ENCODE assay signal across 11 mouse cellular contexts in the genomic region with DNA sequence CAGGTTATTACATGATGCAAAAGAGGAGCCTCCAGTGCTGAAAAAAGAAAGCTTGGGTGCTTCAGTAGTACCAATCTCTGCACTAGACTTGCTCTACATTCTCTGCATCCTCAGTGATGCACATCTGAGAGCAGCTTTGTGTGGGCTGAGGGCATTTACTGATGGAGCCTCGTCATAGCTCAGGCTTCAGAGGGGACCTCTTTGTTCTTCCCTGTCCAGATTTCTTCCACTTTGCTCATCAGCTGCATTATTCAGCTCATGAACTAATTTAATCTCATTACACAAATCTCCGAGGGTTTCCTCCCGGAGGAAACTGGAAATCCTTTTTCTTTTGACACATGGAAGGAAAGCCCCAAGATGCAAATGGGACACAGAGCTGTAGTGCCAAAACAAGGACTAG. TPM values are rescaled to one million over a fixed set of nuclear protein-coding genes. Genes with fewer than 3 reads are reported as not detected.
"Had no signal": no experiment of that assay in that cellular context is flagged by ENCODE, and none has a peak within 500 bp of the region (broad histone marks: within the 10 kb centered on the region; RNA-seq: fewer than 3 reads in every experiment).

No protein-coding gene starts in this region.

- DNase-seq: kidney, adult 8-10 months; kidney, postnatal 25 days; layer of hippocampus, adult 9-11 months; layer of hippocampus, postnatal 36 days; lung, adult 18-20 months; thymus, adult 18-20 months; thymus, postnatal 25 days had no signal

- H3K36me3 ChIP-seq: limb, embryonic 12.5 days had no signal

- H3K4me2 ChIP-seq: limb, embryonic 12.5 days had no signal

- H3K9ac ChIP-seq: limb, embryonic 12.5 days; liver, embryonic 14.5 days had no signal

- H3K4me3 ChIP-seq: limb, embryonic 12.5 days had no signal

- H3K4me1 ChIP-seq: limb, embryonic 12.5 days had no signal

- H3K27ac ChIP-seq: limb, embryonic 12.5 days; liver, embryonic 14.5 days had no signal

- H3K9me3 ChIP-seq: limb, embryonic 12.5 days had no signal

- ATAC-seq: intestine, embryonic 16.5 days had no signal

RNA-seq across cellular contexts. Expression of a gene that starts 56.5 kb away (rescaled TPM):
- total RNA-seq: megakaryocyte-erythroid progenitor cell, adult 5-6 weeks had no signal
